Mouse (Mus musculus) midbrain, embryonic 15.5 days (tissue): ENCODE measurements around the gene Rfx5. TPM values are rescaled to one million over a fixed set of nuclear protein-coding genes. Genes with fewer than 3 reads are reported as not detected.
"Not testable (repeated sequence)": the region's sequence is repeated elsewhere in the genome, so short reads cannot be mapped to it uniquely, and the experiment has no call there.

Experiments
- ATAC-seq: fragments of 200-750 bp; cut with Nextera tagmentation; replicated peaks from 2 replicates; pipeline ENCODE4 v1.8.0; 2017; ENCODE audit warnings: moderate TSS enrichment
- H3K27ac ChIP-seq: fragments of 300-500 bp; sonication (generic); 2 replicates; pipeline ENCODE4 v1.5.1; 2015; ENCODE audit warnings: mild to moderate bottlenecking, inconsistent platforms
- H3K27me3 ChIP-seq: fragments of 300-500 bp; sonication (generic); replicated peaks from 2 replicates; pipeline ENCODE4 v1.6.1; 2015; ENCODE audit warnings: inconsistent platforms
- H3K36me3 ChIP-seq: fragments of 300-500 bp; sonication (generic); replicated peaks from 2 replicates; pipeline ENCODE4 v1.6.1; 2015; ENCODE audit warnings: inconsistent platforms
- H3K4me1 ChIP-seq: fragments of 300-500 bp; sonication (generic); 2 replicates; pipeline ENCODE4 v1.6.1; 2015; ENCODE audit warnings: inconsistent platforms
- H3K4me2 ChIP-seq: fragments of 300-500 bp; sonication (generic); 2 replicates; pipeline ENCODE4 v1.6.1; 2015; ENCODE audit warnings: inconsistent platforms, mild to moderate bottlenecking, moderate library complexity
- H3K4me3 ChIP-seq: fragments of 300-500 bp; sonication (generic); 2 replicates; pipeline ENCODE4 v1.5.1; 2015; ENCODE audit warnings: mild to moderate bottlenecking, inconsistent platforms
- H3K9ac ChIP-seq: fragments of 300-500 bp; sonication (generic); 2 replicates; pipeline ENCODE4 v1.6.1; 2015; ENCODE audit warnings: mild to moderate bottlenecking, inconsistent platforms
- H3K9me3 ChIP-seq: fragments of 300-500 bp; sonication (generic); 2 replicates; pipeline ENCODE4 v1.6.1; 2016; ENCODE audit warnings: inconsistent platforms
- WGBS: fragments of 180-500 bp; shearing (Covaris S2); methylation state at CpG from one replicate; pipeline ENCODE4 v1.1.7; 2015; ENCODE audit warnings: mixed read lengths; 5-methylcytosine and 5-hydroxymethylcytosine counted together
- polyA plus RNA-seq: library from polyadenylated mRNA; unstranded; fragments of >200 nt; fragmentation: Nextera tagmentation; extraction: Ambion mirVana; gene quantifications from 2 replicates; pipeline ENCODE4 v1.2.1, GENCODE M21; 2015

Gene Rfx5
- polyA plus RNA-seq = 6.5 and 7.0 TPM in 2 replicates

- peak within 1 kb of the TSS; percentile 65 for H3K4me2 ChIP-seq
- ATAC-seq = peak; percentile 97
- peak within 1 kb of the TSS; percentile 95 for H3K4me3 ChIP-seq
- H3K36me3 ChIP-seq = 0 out of 2 replicates have a peak, but pooled peaks cover 14% of the 10 kb centered on the region
- no peaks in the 10 kb centered on the region for H3K9me3 ChIP-seq
- WGBS = under 1% methylated on average over 50 of the region's 50 CpGs
- H3K27ac ChIP-seq = peak within 1 kb of the TSS; percentile 99
- H3K4me1 ChIP-seq = peaks cover 23% of the 10 kb centered on the region
- no peaks in the 10 kb centered on the region for H3K27me3 ChIP-seq
- H3K9ac ChIP-seq = peak within 1 kb of the TSS; percentile 78
These were observed at the start of gene Rfx5 for GRCm38 (mm10) chr3:94953764-94954616. TSS of gene Rfx5 (plus strand) at chr3:94954075.

- 64% methylated on average over 3 of the region's 3 CpGs for WGBS
These were observed 49.1 kb upstream of the Rfx5 start for GRCm38 (mm10) chr3:94904759-94905158.

GRCm38 (mm10) chr3:94906482-94906881 lies 47.4 kb upstream of the Rfx5 start:
- 64% methylated on average over 1 of the region's 1 CpGs for WGBS
- H3K4me1 ChIP-seq = no peaks in the 10 kb centered on the region
- no peaks in the 10 kb centered on the region for H3K27me3 ChIP-seq
- H3K4me2 ChIP-seq = no peak overlapping the region
- H3K36me3 ChIP-seq = no peaks in the 10 kb centered on the region
- no peak for ATAC-seq
- H3K9me3 ChIP-seq = no peaks in the 10 kb centered on the region
- no peak overlapping the region for H3K9ac ChIP-seq
- no peak overlapping the region for H3K4me3 ChIP-seq
- no peak overlapping the region for H3K27ac ChIP-seq

More at GRCm38 (mm10) chr3:94904759-94905158, 49.1 kb upstream of the Rfx5 start:
- H3K4me2 ChIP-seq, H3K4me1 ChIP-seq, H3K27me3 ChIP-seq, H3K27ac ChIP-seq, H3K9ac ChIP-seq, H3K36me3 ChIP-seq, H3K9me3 ChIP-seq, H3K4me3 ChIP-seq, ATAC-seq: not testable (repeated sequence)

- no peaks in the 10 kb centered on the region for H3K4me1 ChIP-seq
- H3K9me3 ChIP-seq = no peaks in the 10 kb centered on the region
- ATAC-seq = no peak
- no peak overlapping the region for H3K4me2 ChIP-seq
- H3K9ac ChIP-seq = no peak overlapping the region
- H3K4me3 ChIP-seq = no peak overlapping the region
- H3K27me3 ChIP-seq = no peaks in the 10 kb centered on the region
- WGBS = 82% methylated on average over 2 of the region's 2 CpGs
- no peaks in the 10 kb centered on the region for H3K36me3 ChIP-seq
- no peak overlapping the region for H3K27ac ChIP-seq
These were observed 42.7 kb upstream of the Rfx5 start for GRCm38 (mm10) chr3:94911050-94911693.

- 73% methylated on average over 5 of the region's 5 CpGs for WGBS
These were observed 40.1 kb upstream of the Rfx5 start for GRCm38 (mm10) chr3:94913801-94914200.

GRCm38 (mm10) chr3:94915903-94916741 lies 37.8 kb upstream of the Rfx5 start:
- WGBS = 86% methylated on average over 7 of the region's 7 CpGs

More at GRCm38 (mm10) chr3:94913801-94914200, 40.1 kb upstream of the Rfx5 start:
- no peak for ATAC-seq
- H3K27ac ChIP-seq = no peak overlapping the region
- H3K4me1 ChIP-seq = no peaks in the 10 kb centered on the region
- H3K36me3 ChIP-seq = no peaks in the 10 kb centered on the region
- H3K9me3 ChIP-seq = no peaks in the 10 kb centered on the region
- no peak overlapping the region for H3K4me3 ChIP-seq
- H3K27me3 ChIP-seq = no peaks in the 10 kb centered on the region
- H3K9ac ChIP-seq = no peak overlapping the region
- H3K4me2 ChIP-seq = no peak overlapping the region

GRCm38 (mm10) chr3:94917816-94918361 lies 36.0 kb upstream of the Rfx5 start:
- Histone ChIP-seq H3K9me3 (no peaks in the 10 kb centered on the region), H3K4me3 (no peak overlapping the region), H3K36me3 (no peaks in the 10 kb centered on the region), H3K4me2 (no peak overlapping the region), H3K27me3 (no peaks in the 10 kb centered on the region), H3K27ac (no peak overlapping the region), H3K4me1 (no peaks in the 10 kb centered on the region), H3K9ac (no peak overlapping the region)
- no peak for ATAC-seq
- WGBS = 34% methylated on average over 14 of the region's 14 CpGs

More at GRCm38 (mm10) chr3:94915903-94916741, 37.8 kb upstream of the Rfx5 start:
- Histone ChIP-seq H3K36me3 (no peaks in the 10 kb centered on the region), H3K4me1 (no peaks in the 10 kb centered on the region), H3K27me3 (no peaks in the 10 kb centered on the region), H3K9ac (no peak overlapping the region), H3K4me3 (no peak overlapping the region), H3K27ac (no peak overlapping the region), H3K9me3 (no peaks in the 10 kb centered on the region), H3K4me2 (no peak overlapping the region)
- ATAC-seq = no peak

- H3K4me2 ChIP-seq = no peak overlapping the region
- no peaks in the 10 kb centered on the region for H3K27me3 ChIP-seq
- no peak overlapping the region for H3K4me3 ChIP-seq
- H3K9ac ChIP-seq = no peak overlapping the region
- WGBS = 79% methylated on average over 4 of the region's 4 CpGs
- no peak for ATAC-seq
- no peaks in the 10 kb centered on the region for H3K4me1 ChIP-seq
- H3K9me3 ChIP-seq = no peaks in the 10 kb centered on the region
- H3K36me3 ChIP-seq = no peaks in the 10 kb centered on the region
- no peak overlapping the region for H3K27ac ChIP-seq
These were observed 35.0 kb upstream of the Rfx5 start for GRCm38 (mm10) chr3:94918845-94919244.

GRCm38 (mm10) chr3:94921104-94921503 lies 32.8 kb upstream of the Rfx5 start:
- Histone ChIP-seq H3K27ac (no peak overlapping the region), H3K36me3 (no peaks in the 10 kb centered on the region), H3K9ac (no peak overlapping the region), H3K4me2 (no peak overlapping the region), H3K27me3 (no peaks in the 10 kb centered on the region), H3K4me1 (no peaks in the 10 kb centered on the region), H3K4me3 (no peak overlapping the region), H3K9me3 (no peaks in the 10 kb centered on the region)
- 45% methylated on average over 3 of the region's 3 CpGs for WGBS
- ATAC-seq = no peak

GRCm38 (mm10) chr3:94922333-94922732 lies 31.5 kb upstream of the Rfx5 start:
- no peak overlapping the region for H3K27ac ChIP-seq
- H3K36me3 ChIP-seq = no peaks in the 10 kb centered on the region
- H3K4me1 ChIP-seq = no peaks in the 10 kb centered on the region
- ATAC-seq = no peak
- no peaks in the 10 kb centered on the region for H3K27me3 ChIP-seq
- H3K4me3 ChIP-seq = no peak overlapping the region
- no peak overlapping the region for H3K4me2 ChIP-seq
- no peaks in the 10 kb centered on the region for H3K9me3 ChIP-seq
- H3K9ac ChIP-seq = no peak overlapping the region
- WGBS = 52% methylated on average over 3 of the region's 3 CpGs

GRCm38 (mm10) chr3:94924688-94925087 lies 29.2 kb upstream of the Rfx5 start:
- no peak for ATAC-seq
- Histone ChIP-seq H3K4me2 (no peak overlapping the region), H3K27ac (no peak overlapping the region), H3K36me3 (no peaks in the 10 kb centered on the region), H3K9ac (no peak overlapping the region), H3K9me3 (no peaks in the 10 kb centered on the region), H3K4me1 (no peaks in the 10 kb centered on the region), H3K27me3 (no peaks in the 10 kb centered on the region), H3K4me3 (no peak overlapping the region)
- 71% methylated on average over 8 of the region's 8 CpGs for WGBS

- 50% methylated on average over 4 of the region's 4 CpGs for WGBS
- not testable (repeated sequence) for H3K36me3 ChIP-seq, H3K9me3 ChIP-seq, H3K4me1 ChIP-seq, H3K4me3 ChIP-seq, H3K4me2 ChIP-seq, H3K27me3 ChIP-seq, H3K27ac ChIP-seq, ATAC-seq, H3K9ac ChIP-seq
These were observed 27.6 kb upstream of the Rfx5 start for GRCm38 (mm10) chr3:94926301-94926736.
